Mouse (Mus musculus) kidney, embryonic 16.5 days (tissue): ENCODE data around the gene Rab40c. TPM values are rescaled to one million over a fixed set of nuclear protein-coding genes. Genes with fewer than 3 reads are reported as not detected.
A peak's percentile ranks its signal among the peaks of the same experiment; 100 is the strongest.

Source experiments
- ATAC-seq: fragments of 200-750 bp; cut with Nextera tagmentation; 2 replicates; pipeline ENCODE4 v1.8.0; 2017; ENCODE audit warnings: moderate TSS enrichment; ENCODE audit not compliant: low FRiP score, low TSS enrichment
- H3K27ac ChIP-seq: fragments of 300-500 bp; sonication (generic); 2 replicates; pipeline ENCODE4 v1.5.1; 2014; ENCODE audit warnings: low read length
- H3K27me3 ChIP-seq: fragments of 300-500 bp; sonication (generic); 2 replicates; pipeline ENCODE4 v1.6.1; 2014; ENCODE audit warnings: low read length, control low read depth, mixed read lengths; ENCODE audit not compliant: insufficient read depth
- H3K36me3 ChIP-seq: fragments of 300-500 bp; sonication (generic); 2 replicates; pipeline ENCODE4 v1.6.1; 2014; ENCODE audit warnings: low read length, control low read depth, mixed read lengths; ENCODE audit not compliant: insufficient read depth
- H3K4me1 ChIP-seq: fragments of 300-500 bp; sonication (generic); 2 replicates; pipeline ENCODE4 v1.6.1; 2014; ENCODE audit warnings: low read length, control low read depth, mixed read lengths; ENCODE audit not compliant: insufficient read depth
- H3K4me2 ChIP-seq: fragments of 300-500 bp; sonication (generic); replicated peaks from 2 replicates; pipeline ENCODE4 v1.6.1; 2014; ENCODE audit warnings: low read depth, low read length
- H3K4me3 ChIP-seq: fragments of 300-500 bp; sonication (generic); 2 replicates; pipeline ENCODE4 v1.5.1; 2014; ENCODE audit warnings: mild to moderate bottlenecking, low read length
- H3K9ac ChIP-seq: fragments of 300-500 bp; sonication (generic); replicated peaks from 2 replicates; pipeline ENCODE4 v1.6.1; 2014; ENCODE audit warnings: low read length
- H3K9me3 ChIP-seq: fragments of 300-500 bp; sonication (generic); 2 replicates; pipeline ENCODE4 v1.6.1; 2016; ENCODE audit warnings: low read length, control low read depth
- WGBS: fragments of 180-500 bp; shearing (Covaris S2); extraction: QIAGEN DNeasy Blood & Tissue Kit; methylation state at CpG from one replicate; pipeline ENCODE4 v1.1.7; 2014; 5-methylcytosine and 5-hydroxymethylcytosine counted together
- polyA plus RNA-seq: library from polyadenylated mRNA; unstranded; fragments of >200 nt; fragmentation: Nextera tagmentation; extraction: Ambion mirVana; gene quantifications from 2 replicates; pipeline ENCODE4 v1.2.1, GENCODE M21; 2015

Gene Rab40c
- polyA plus RNA-seq, 1 experiment from 2014 or later: 33.7 TPM

GRCm38 (mm10) chr17:25834595-25835222 lies 84.8 kb downstream of the Rab40c start:
- Histone ChIP-seq H3K9ac (peak overlapping the region; percentile 88), H3K4me2 (peak overlapping the region; percentile 95), H3K9me3 (no peaks in the 10 kb centered on the region), H3K4me1 (peaks cover 64% of the 10 kb centered on the region), H3K4me3 (peak overlapping the region; percentile 82), H3K27ac (peak overlapping the region; percentile 99), H3K27me3 (no peaks in the 10 kb centered on the region), H3K36me3 (peaks cover 36% of the 10 kb centered on the region)
- 71% methylated on average over 12 of the region's 12 CpGs for WGBS
- ATAC-seq: no peak

DNA sequence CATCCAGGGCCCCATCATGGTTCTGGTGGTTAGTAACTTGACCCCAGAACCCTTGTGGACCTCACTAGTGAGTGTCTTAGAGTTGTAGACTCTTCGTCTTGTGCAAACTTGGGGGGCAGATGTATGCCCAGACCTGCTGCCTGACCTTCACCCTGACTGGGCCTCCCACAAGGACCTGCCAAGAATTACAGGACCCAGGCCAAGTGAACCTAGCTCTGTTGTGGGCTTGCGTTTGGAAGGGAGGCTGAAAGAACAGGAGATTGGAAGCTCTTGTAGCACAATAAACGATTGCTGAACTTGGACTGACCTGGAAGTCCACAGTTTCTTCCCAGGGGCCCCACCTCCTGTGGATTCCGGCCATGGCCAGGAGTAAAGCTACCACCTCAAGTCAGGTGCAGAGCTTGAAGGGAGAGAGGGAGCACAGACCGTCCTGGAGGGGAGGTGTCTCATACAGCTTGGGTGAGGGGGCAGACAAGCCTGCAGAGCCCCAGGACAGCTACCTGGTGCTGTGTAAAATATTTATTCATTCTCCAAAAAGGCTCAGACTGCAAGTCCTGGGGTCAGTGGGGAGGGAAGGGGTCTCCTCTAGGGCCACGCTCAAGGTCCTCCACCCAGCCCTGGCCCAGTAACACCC lies 85.4 kb downstream of the Rab40c start:
- no peaks in the 10 kb centered on the region for H3K9me3 ChIP-seq
- WGBS: 9% methylated on average over 6 of the region's 6 CpGs
- H3K4me2 ChIP-seq: peak overlapping the region; percentile 95
- peaks cover 69% of the 10 kb centered on the region for H3K4me1 ChIP-seq
- peak overlapping the region; percentile 99 for H3K27ac ChIP-seq
- H3K27me3 ChIP-seq: no peaks in the 10 kb centered on the region
- ATAC-seq: no peak
- peak overlapping the region; percentile 82 for H3K4me3 ChIP-seq
- peak overlapping the region; percentile 88 for H3K9ac ChIP-seq
- H3K36me3 ChIP-seq: peaks cover 30% of the 10 kb centered on the region

DNA sequence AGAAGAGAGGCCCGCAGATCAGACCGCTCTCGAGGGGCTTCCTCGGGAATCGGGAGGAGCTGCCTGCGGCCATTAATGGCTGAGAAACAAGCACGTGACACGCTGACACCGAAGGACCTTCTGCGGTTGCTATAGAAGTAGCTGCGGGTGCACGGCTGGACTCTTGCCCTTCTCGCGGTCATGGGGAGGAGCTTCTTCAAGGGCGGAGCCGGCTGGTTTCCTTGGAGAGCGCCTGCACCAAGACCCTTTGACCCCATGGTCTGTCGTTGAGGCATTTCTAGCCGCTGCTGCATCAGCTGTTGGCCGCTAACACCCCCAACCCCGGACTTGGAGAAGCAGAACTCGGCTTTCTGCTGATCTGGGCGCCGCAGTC lies 86.2 kb downstream of the Rab40c start, which contains the start of gene Stub1:
Stub1 (minus strand) TSS at position 114 of the 373 bp plus-strand sequence.
- peaks cover 72% of the 10 kb centered on the region for H3K4me1 ChIP-seq
- 0% methylated on average over 24 of the region's 24 CpGs for WGBS
- H3K9ac ChIP-seq: peak within 1 kb of the TSS; percentile 88
- peaks cover 24% of the 10 kb centered on the region for H3K36me3 ChIP-seq
- H3K4me3 ChIP-seq: peak within 1 kb of the TSS; percentile 82
- H3K27ac ChIP-seq: peak within 1 kb of the TSS; percentile 99
- no peaks in the 10 kb centered on the region for H3K9me3 ChIP-seq
- ATAC-seq: peak; percentile 73
- peak within 1 kb of the TSS; percentile 95 for H3K4me2 ChIP-seq
- H3K27me3 ChIP-seq: no peaks in the 10 kb centered on the region

- Histone ChIP-seq H3K27me3 (no peaks in the 10 kb centered on the region), H3K9ac (peak overlapping the region; percentile 88), H3K36me3 (peaks cover 18% of the 10 kb centered on the region), H3K9me3 (no peaks in the 10 kb centered on the region), H3K4me3 (peak overlapping the region; percentile 82), H3K4me1 (peaks cover 73% of the 10 kb centered on the region), H3K4me2 (peak overlapping the region; percentile 95), H3K27ac (peak overlapping the region; percentile 99)
- under 1% methylated on average over 69 of the region's 77 CpGs for WGBS
- ATAC-seq: peak; percentile 91
Measured at GRCm38 (mm10) chr17:25832436-25833290, 86.9 kb downstream of the Rab40c start.

Other genes with a start within 250 kb of the Rab40c start
- 0.40 and 1.2 TPM in 2 replicates for gene Gng13, start 202.6 kb downstream of the Rab40c start, polyA plus RNA-seq
- gene Chtf18, start 192.3 kb downstream of the Rab40c start, polyA plus RNA-seq: 38.1 and 41.2 TPM in 2 replicates
- 26.2 and 26.8 TPM in 2 replicates for gene Rpusd1, start 192.1 kb downstream of the Rab40c start, polyA plus RNA-seq
- not detected in 2 replicates for gene Mslnl, start 183.7 kb downstream of the Rab40c start, polyA plus RNA-seq
- gene Msln, start 165.3 kb downstream of the Rab40c start, polyA plus RNA-seq: 6.9 and 7.8 TPM in 2 replicates
- 37.9 and 39.2 TPM in 2 replicates for gene Narfl, start 146.0 kb downstream of the Rab40c start, polyA plus RNA-seq
- gene Haghl, start 134.1 kb downstream of the Rab40c start, polyA plus RNA-seq: 79.8 and 83.7 TPM in 2 replicates
- 0.16 and 0.46 TPM in 2 replicates for gene Ccdc78, start 133.1 kb downstream of the Rab40c start, polyA plus RNA-seq
- gene Fam173a, start 126.8 kb downstream of the Rab40c start, polyA plus RNA-seq: 105 and 109 TPM in 2 replicates
- 0.40 and 0.57 TPM in 2 replicates for gene AC134908.4, start 124.1 kb downstream of the Rab40c start, polyA plus RNA-seq
- gene Metrn, start 122.6 kb downstream of the Rab40c start, polyA plus RNA-seq: 56.8 and 57.1 TPM in 2 replicates
- 1.4 and 2.0 TPM in 2 replicates for gene Fbxl16, start 110.6 kb downstream of the Rab40c start, polyA plus RNA-seq
- 33.1 and 35.3 TPM in 2 replicates for gene Wdr24, start 96.1 kb downstream of the Rab40c start, polyA plus RNA-seq
- gene Jmjd8, start 90.9 kb downstream of the Rab40c start, polyA plus RNA-seq: 72.3 and 73.0 TPM in 2 replicates
- 387 and 393 TPM in 2 replicates for gene Stub1, start 86.3 kb downstream of the Rab40c start, polyA plus RNA-seq
- 3.3 and 4.0 TPM in 2 replicates for gene Rhbdl1, start 82.4 kb downstream of the Rab40c start, polyA plus RNA-seq
- gene Gm20683, start 78.0 kb downstream of the Rab40c start, polyA plus RNA-seq: 4.0 and 4.3 TPM in 2 replicates
- gene Rhot2, start 74.9 kb downstream of the Rab40c start, polyA plus RNA-seq: 29.3 and 32.5 TPM in 2 replicates
- gene Wdr90, start 58.2 kb downstream of the Rab40c start, polyA plus RNA-seq: 33.1 and 33.5 TPM in 2 replicates
- gene Mcrip2, start 51.0 kb downstream of the Rab40c start, polyA plus RNA-seq: 72.9 and 79.2 TPM in 2 replicates
- 100 and 102 TPM in 2 replicates for gene Mettl26, start 44.7 kb downstream of the Rab40c start, polyA plus RNA-seq
- 0.71 and 1.0 TPM in 2 replicates for gene Wfikkn1, start 38.9 kb downstream of the Rab40c start, polyA plus RNA-seq
- gene Pigq, start 25.2 kb upstream of the Rab40c start, polyA plus RNA-seq: 85.8 and 95.9 TPM in 2 replicates
- gene Nhlrc4, start 25.2 kb upstream of the Rab40c start, polyA plus RNA-seq: 1.8 and 3.7 TPM in 2 replicates
- 8.1 and 9.5 TPM in 2 replicates for gene A930017K11Rik, start 32.8 kb upstream of the Rab40c start, polyA plus RNA-seq
- 26.0 and 30.7 TPM in 2 replicates for gene Capn15, start 66.1 kb upstream of the Rab40c start, polyA plus RNA-seq
- gene Rab11fip3, start 149.8 kb upstream of the Rab40c start, polyA plus RNA-seq: 30.7 and 41.0 TPM in 2 replicates
- gene Decr2, start 170.6 kb upstream of the Rab40c start, polyA plus RNA-seq: 46.9 and 52.3 TPM in 2 replicates
- 103 and 112 TPM in 2 replicates for gene Nme4, start 175.9 kb upstream of the Rab40c start, polyA plus RNA-seq
- gene Tmem8, start 193.6 kb upstream of the Rab40c start, polyA plus RNA-seq: 6.5 and 7.1 TPM in 2 replicates
- gene Mrpl28, start 203.8 kb upstream of the Rab40c start, polyA plus RNA-seq: 216 and 238 TPM in 2 replicates
- gene Axin1, start 219.0 kb upstream of the Rab40c start, polyA plus RNA-seq: 8.3 and 11.7 TPM in 2 replicates